Mouse (Mus musculus) intestine, postnatal 0 days (tissue): ENCODE data around the gene Mllt1. TPM values are rescaled to one million over a fixed set of nuclear protein-coding genes. Genes with fewer than 3 reads are reported as not detected.

Source experiments
- ATAC-seq: fragments of 200-750 bp; cut with Nextera tagmentation; 2 replicates; pipeline ENCODE4 v1.8.0; 2017; ENCODE audit warnings: mild to moderate bottlenecking, moderate TSS enrichment, moderate library complexity
- H3K27ac ChIP-seq: fragments of 300-500 bp; sonication (generic); 2 replicates; pipeline ENCODE4 v1.5.1; 2014; ENCODE audit warnings: mild to moderate bottlenecking, low read depth, low read length, moderate library complexity
- H3K27me3 ChIP-seq: fragments of 300-500 bp; sonication (generic); replicated peaks from 2 replicates; pipeline ENCODE4 v1.6.1; 2014; ENCODE audit warnings: low read length, mixed read lengths; ENCODE audit not compliant: control insufficient read depth, insufficient read depth
- H3K36me3 ChIP-seq: fragments of 300-500 bp; sonication (generic); 2 replicates; pipeline ENCODE4 v1.6.1; 2014; ENCODE audit warnings: mild to moderate bottlenecking, moderate library complexity; ENCODE audit not compliant: control insufficient read depth, insufficient read depth
- H3K4me1 ChIP-seq: fragments of 300-500 bp; sonication (generic); replicated peaks from 2 replicates; pipeline ENCODE4 v1.6.1; 2014; ENCODE audit warnings: antibody characterized with exemption, low read length, mixed read lengths; ENCODE audit not compliant: control insufficient read depth, insufficient read depth
- H3K4me2 ChIP-seq: fragments of 300-500 bp; sonication (generic); replicated peaks from 2 replicates; pipeline ENCODE4 v1.6.1; 2014; ENCODE audit warnings: low read depth, mild to moderate bottlenecking, moderate library complexity
- H3K4me3 ChIP-seq: fragments of 300-500 bp; sonication (generic); 2 replicates; pipeline ENCODE4 v1.5.1; 2014; ENCODE audit warnings: low read depth, low read length
- H3K9ac ChIP-seq: fragments of 300-500 bp; sonication (generic); 2 replicates; pipeline ENCODE4 v1.6.1; 2014; ENCODE audit warnings: mild to moderate bottlenecking, low read depth, low read length
- H3K9me3 ChIP-seq: fragments of 300-500 bp; sonication (generic); 2 replicates; pipeline ENCODE4 v1.6.1; 2016; ENCODE audit warnings: mixed run types; ENCODE audit not compliant: control insufficient read depth
- CTCF ChIP-seq: sonication (generic); IDR thresholded peaks from 2 replicates; pipeline ENCODE4 v1.5.1; 2016; ENCODE audit warnings: low read depth, mild to moderate bottlenecking, control low read depth, antibody characterized with exemption, moderate library complexity
- WGBS: fragments of 180-500 bp; shearing (Covaris S2); extraction: QIAGEN DNeasy Blood & Tissue Kit; methylation state at CpG from one replicate; pipeline ENCODE4 v1.1.7; 2014; 5-methylcytosine and 5-hydroxymethylcytosine counted together
- polyA plus RNA-seq: library from polyadenylated mRNA; unstranded; fragments of >200 nt; fragmentation: Nextera tagmentation; extraction: Ambion mirVana; gene quantifications from 2 replicates; pipeline ENCODE4 v1.2.1, GENCODE M21; 2015

Mllt1 gene
- polyA plus RNA-seq, 1 experiment from 2014 or later: 10.5 TPM

- 90% methylated on average over 19 of the region's 19 CpGs for WGBS
- H3K36me3 ChIP-seq: no peaks in the 10 kb centered on the region
- no peak overlapping the region for H3K27ac ChIP-seq
- H3K4me3 ChIP-seq: no peak overlapping the region
- no peak for ATAC-seq
- H3K27me3 ChIP-seq: no peaks in the 10 kb centered on the region
- no peaks in the 10 kb centered on the region for H3K9me3 ChIP-seq
- no peak overlapping the region for H3K4me2 ChIP-seq
- H3K4me1 ChIP-seq: no peaks in the 10 kb centered on the region
- TF ChIP-seq CTCF: no peak
- no peak overlapping the region for H3K9ac ChIP-seq
Measured at GRCm38 (mm10) chr17:56877426-56877825, 57.8 kb downstream of the Mllt1 start.

- no peaks in the 10 kb centered on the region for H3K9me3 ChIP-seq
- H3K4me2 ChIP-seq: no peak overlapping the region
- H3K27me3 ChIP-seq: no peaks in the 10 kb centered on the region
- no peak overlapping the region for H3K27ac ChIP-seq
- H3K4me3 ChIP-seq: no peak overlapping the region
- 62% methylated on average over 8 of the region's 8 CpGs for WGBS
- no peak for ATAC-seq
- no peak for TF ChIP-seq CTCF
- H3K4me1 ChIP-seq: no peaks in the 10 kb centered on the region
- H3K9ac ChIP-seq: no peak overlapping the region
- H3K36me3 ChIP-seq: no peaks in the 10 kb centered on the region
Measured at GRCm38 (mm10) chr17:56876981-56877380, 58.2 kb downstream of the Mllt1 start.

- no peak overlapping the region for H3K4me3 ChIP-seq
- no peak for ATAC-seq
- no peaks in the 10 kb centered on the region for H3K9me3 ChIP-seq
- H3K36me3 ChIP-seq: no peaks in the 10 kb centered on the region
- H3K4me2 ChIP-seq: no peak overlapping the region
- no peaks in the 10 kb centered on the region for H3K27me3 ChIP-seq
- H3K27ac ChIP-seq: no peak overlapping the region
- 73% methylated on average over 3 of the region's 3 CpGs for WGBS
- no peak for TF ChIP-seq CTCF
- H3K9ac ChIP-seq: no peak overlapping the region
- no peaks in the 10 kb centered on the region for H3K4me1 ChIP-seq
Measured at GRCm38 (mm10) chr17:56876465-56876864, 58.8 kb downstream of the Mllt1 start.

GRCm38 (mm10) chr17:56874936-56875651, 60.1 kb downstream of the Mllt1 start, which contains the start of gene 1700061G19Rik:
1700061G19Rik (plus strand) TSS chr17:56875477.
- ATAC-seq: no peak
- Histone ChIP-seq H3K4me2 (no peak within 1 kb of the TSS), H3K4me3 (no peak within 1 kb of the TSS), H3K4me1 (no peaks in the 10 kb centered on the region), H3K27ac (no peak within 1 kb of the TSS), H3K27me3 (no peaks in the 10 kb centered on the region), H3K9ac (no peak within 1 kb of the TSS), H3K36me3 (no peaks in the 10 kb centered on the region), H3K9me3 (no peaks in the 10 kb centered on the region)
- 79% methylated on average over 12 of the region's 12 CpGs for WGBS
- TF ChIP-seq CTCF: no peak

GRCm38 (mm10) chr17:56874237-56874636, 61.0 kb downstream of the Mllt1 start, which contains the start of gene Acsbg2:
Acsbg2 (minus strand) TSS chr17:56874447.
- no peak for TF ChIP-seq CTCF
- Histone ChIP-seq H3K36me3 (no peaks in the 10 kb centered on the region), H3K27me3 (no peaks in the 10 kb centered on the region), H3K4me2 (no peak within 1 kb of the TSS), H3K9me3 (no peaks in the 10 kb centered on the region), H3K4me3 (no peak within 1 kb of the TSS), H3K27ac (no peak within 1 kb of the TSS), H3K9ac (no peak within 1 kb of the TSS), H3K4me1 (no peaks in the 10 kb centered on the region)
- no peak for ATAC-seq
- 85% methylated on average over 2 of the region's 2 CpGs for WGBS

- 74% methylated on average over 7 of the region's 7 CpGs for WGBS
Measured at GRCm38 (mm10) chr17:56872512-56872911, 62.7 kb downstream of the Mllt1 start.

More at GRCm38 (mm10) chr17:56872512-56872911, 62.7 kb downstream of the Mllt1 start:
- Histone ChIP-seq H3K27me3 (no peaks in the 10 kb centered on the region), H3K9me3 (no peaks in the 10 kb centered on the region), H3K9ac (no peak overlapping the region), H3K4me1 (no peaks in the 10 kb centered on the region), H3K36me3 (no peaks in the 10 kb centered on the region), H3K27ac (no peak overlapping the region), H3K4me2 (no peak overlapping the region), H3K4me3 (no peak overlapping the region)
- TF ChIP-seq CTCF: no peak
- no peak for ATAC-seq
